Mouse (Mus musculus): Measurements from ENCODE around the gene Lims1. TPM values are rescaled to one million over a fixed set of nuclear protein-coding genes. Genes with fewer than 3 reads are reported as not detected.

Gene Lims1
- polyA plus RNA-seq, 1 experiment from 2014 or later: 143 TPM

DNA sequence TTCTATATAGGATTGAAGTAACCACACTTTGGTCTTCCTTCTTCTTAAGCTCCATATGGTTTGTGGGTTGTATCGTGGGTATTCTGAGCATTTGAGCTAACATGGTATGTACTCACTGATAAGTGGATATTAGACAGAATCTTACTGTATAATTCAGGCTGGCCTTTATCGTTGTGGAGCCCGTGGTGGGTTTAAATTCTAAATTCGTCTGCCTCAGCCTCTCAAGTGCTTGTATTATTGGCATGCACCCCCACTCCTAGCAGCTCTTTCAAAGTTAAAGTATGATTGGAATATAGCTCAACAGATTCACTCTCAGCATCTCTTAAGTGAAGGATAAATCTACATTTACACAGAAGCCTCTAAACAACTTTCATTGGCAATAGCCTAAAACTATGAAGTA lies 69.2 kb downstream of the Lims1 start:
- Histone ChIP-seq H3K4me2 (replicated peaks) (no peak overlapping the region), H3K9ac (no peak overlapping the region), H3K27ac (no peak overlapping the region), H3K27me3 (replicated peaks) (no peaks in the 10 kb centered on the region), H3K36me3 (no peaks in the 10 kb centered on the region), H3K9me3 (no peaks in the 10 kb centered on the region), H3K4me1 (replicated peaks) (peaks cover 4% of the 10 kb centered on the region; the same call in 1 of the 2 replicates), H3K4me3 (replicated peaks) (no peak overlapping the region)
- 71% methylated on average over 4 of the region's 4 CpGs for WGBS
- no peak for ATAC-seq

DNA sequence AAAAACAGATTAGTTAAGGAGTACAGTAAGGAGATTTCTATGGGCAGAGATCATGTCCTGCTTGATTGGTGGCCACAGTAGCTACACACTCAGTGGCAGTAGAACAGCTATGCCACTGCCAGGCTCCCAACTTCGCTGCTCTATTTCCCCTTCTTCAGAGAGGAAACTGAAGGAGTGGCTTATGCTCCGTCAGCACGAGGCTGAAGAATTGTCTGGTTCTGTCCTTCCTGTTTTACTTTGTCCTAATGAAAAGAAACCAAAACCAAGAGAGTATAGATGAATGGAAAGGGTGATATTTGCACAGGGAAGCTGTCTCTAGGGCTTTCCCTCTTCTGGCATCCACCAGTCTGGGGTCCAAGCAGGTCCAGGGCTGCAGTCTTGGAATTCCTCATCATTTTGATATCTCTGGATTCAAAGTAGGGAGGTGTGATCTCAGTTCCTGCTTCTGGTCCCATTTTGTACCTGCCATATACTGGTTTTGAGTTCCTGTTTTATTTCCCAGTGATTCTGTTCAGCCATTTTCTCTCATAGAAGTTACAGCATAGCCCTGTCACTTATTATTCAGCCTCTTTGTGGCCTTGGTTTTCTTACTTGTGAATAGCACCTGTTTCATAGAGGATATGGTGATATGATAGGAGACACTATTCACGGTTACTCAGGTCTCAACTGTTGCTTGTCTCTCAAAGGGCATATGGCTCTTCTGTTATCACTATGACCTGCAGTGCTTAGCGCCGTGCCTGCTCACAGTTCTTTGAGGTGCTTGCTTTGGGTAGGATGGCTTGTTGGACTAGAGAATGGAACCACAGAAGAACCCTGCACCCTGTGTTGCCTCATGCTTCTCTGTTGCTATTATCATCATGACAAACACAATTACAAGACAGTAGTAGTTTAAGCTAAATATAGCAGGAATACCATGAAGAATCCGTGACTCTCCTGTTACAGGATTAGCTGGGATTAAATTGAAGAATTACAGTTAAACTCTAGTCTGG lies 70.1 kb downstream of the Lims1 start:
- Histone ChIP-seq H3K4me2 (replicated peaks) (no peak overlapping the region), H3K4me3 (replicated peaks) (no peak overlapping the region), H3K9ac (no peak overlapping the region), H3K27me3 (replicated peaks) (no peaks in the 10 kb centered on the region), H3K27ac (no peak overlapping the region), H3K36me3 (no peaks in the 10 kb centered on the region), H3K4me1 (replicated peaks) (peaks cover 4% of the 10 kb centered on the region; the same call in 1 of the 2 replicates), H3K9me3 (no peaks in the 10 kb centered on the region)
- ATAC-seq: 0 out of 2 replicates have a peak, but pooled peaks have one; percentile 12
- WGBS: 73% methylated on average over 7 of the region's 7 CpGs

DNA sequence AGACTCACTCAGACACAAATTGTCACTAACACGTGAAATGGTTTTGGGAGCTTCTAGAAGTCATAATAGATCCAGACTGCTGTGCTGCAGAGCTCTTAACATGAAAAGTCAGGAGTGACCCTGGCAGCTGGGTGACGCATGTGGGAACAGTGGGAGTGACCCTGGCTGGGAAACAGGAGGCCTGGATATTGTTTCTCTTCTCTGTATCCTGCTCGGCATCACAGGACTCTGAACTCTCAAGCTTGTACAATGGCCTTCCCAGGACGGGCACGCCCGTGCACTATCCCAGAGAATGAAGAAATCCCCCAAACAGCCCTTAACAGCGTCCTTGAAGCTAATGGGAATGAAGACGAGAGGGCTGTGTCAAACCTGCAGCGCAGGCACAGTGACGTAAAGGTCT lies 70.9 kb downstream of the Lims1 start:
- Histone ChIP-seq H3K4me2 (replicated peaks) (no peak overlapping the region), H3K36me3 (0 out of 2 replicates have a peak, but pooled peaks cover 4% of the 10 kb centered on the region), H3K9ac (no peak overlapping the region), H3K9me3 (no peaks in the 10 kb centered on the region), H3K4me1 (replicated peaks) (peaks cover 4% of the 10 kb centered on the region; the same call in 1 of the 2 replicates), H3K27ac (0 out of 2 replicates have a peak overlapping the region, but pooled peaks have one; percentile 8), H3K27me3 (replicated peaks) (no peaks in the 10 kb centered on the region), H3K4me3 (replicated peaks) (no peak overlapping the region)
- 44% methylated on average over 10 of the region's 10 CpGs for WGBS
- ATAC-seq: peak; percentile 94

DNA sequence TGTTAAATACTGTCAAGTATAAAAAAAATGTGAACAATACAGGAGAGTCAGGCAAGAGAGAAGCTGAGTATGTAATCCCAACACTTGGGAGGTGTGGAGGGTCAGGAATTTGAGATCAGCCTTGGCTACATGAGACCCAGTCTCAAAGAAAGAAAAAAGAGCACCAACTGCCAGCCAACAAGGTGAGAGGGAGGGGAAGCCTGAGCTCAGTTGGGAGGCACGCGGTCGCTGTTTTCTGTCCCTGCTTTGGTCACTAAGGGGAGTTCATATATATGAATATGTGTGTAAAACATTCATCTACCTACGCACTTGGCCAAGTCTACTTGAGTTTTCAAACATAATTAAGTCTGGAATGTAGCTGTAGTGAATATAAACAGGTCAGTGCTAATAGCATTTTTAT lies 72.0 kb downstream of the Lims1 start:
- no peak overlapping the region for H3K4me2 ChIP-seq (replicated peaks)
- peaks cover 4% of the 10 kb centered on the region; the same call in 1 of the 2 replicates for H3K4me1 ChIP-seq (replicated peaks)

DNA sequence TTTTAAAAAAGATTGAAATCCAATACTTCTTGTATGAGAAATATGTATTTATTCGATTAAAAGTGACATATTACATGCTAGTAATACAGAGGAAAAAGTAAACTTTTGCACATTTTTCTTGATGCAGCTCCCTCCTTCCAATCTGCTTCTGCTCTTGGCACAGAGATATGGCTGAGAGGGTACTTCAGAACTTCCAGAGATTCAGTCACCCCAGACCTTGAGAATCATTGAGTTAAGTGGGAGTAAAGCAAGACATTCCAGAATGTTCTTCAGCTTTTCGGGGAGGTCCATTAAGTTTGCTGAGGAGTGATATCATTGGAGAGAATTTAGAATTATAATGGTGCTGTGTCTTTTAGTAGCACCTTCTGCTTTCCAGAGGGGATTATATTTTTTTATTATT lies 72.5 kb downstream of the Lims1 start:
- no peak for ATAC-seq
- Histone ChIP-seq H3K36me3 (0 out of 2 replicates have a peak, but pooled peaks cover 6% of the 10 kb centered on the region), H3K4me3 (replicated peaks) (no peak overlapping the region), H3K4me1 (replicated peaks) (peaks cover 4% of the 10 kb centered on the region; the same call in 1 of the 2 replicates), H3K27me3 (replicated peaks) (no peaks in the 10 kb centered on the region), H3K4me2 (replicated peaks) (no peak overlapping the region), H3K27ac (no peak overlapping the region), H3K9ac (no peak overlapping the region), H3K9me3 (no peaks in the 10 kb centered on the region)
- WGBS: 87% methylated on average over 2 of the region's 2 CpGs

More for the DNA sequence above, 72.0 kb downstream of the Lims1 start:
- Histone ChIP-seq H3K9me3 (no peaks in the 10 kb centered on the region), H3K27ac (no peak overlapping the region), H3K9ac (no peak overlapping the region), H3K36me3 (0 out of 2 replicates have a peak, but pooled peaks cover 6% of the 10 kb centered on the region), H3K27me3 (replicated peaks) (no peaks in the 10 kb centered on the region), H3K4me3 (replicated peaks) (no peak overlapping the region)
- ATAC-seq: no peak
- 85% methylated on average over 4 of the region's 4 CpGs for WGBS

DNA sequence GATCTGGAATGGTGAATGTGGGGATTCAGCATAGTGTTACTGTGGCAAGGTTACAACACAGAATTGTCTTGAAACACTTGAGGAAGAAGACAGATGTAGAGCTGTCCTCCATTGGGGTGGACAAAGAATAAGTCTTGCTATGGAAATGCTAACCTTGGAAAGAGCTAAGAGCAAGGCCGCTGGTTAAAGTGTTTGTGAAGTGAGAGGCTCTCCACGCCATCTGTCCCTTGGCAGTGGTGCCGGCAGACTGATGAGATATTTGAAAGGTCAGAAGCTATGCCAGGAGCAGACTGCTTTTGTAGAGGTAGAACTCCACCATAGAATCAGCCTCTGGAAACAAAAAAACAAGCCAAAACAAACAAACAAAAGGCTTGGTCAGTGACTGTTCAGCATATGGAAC lies 73.3 kb downstream of the Lims1 start:
- Histone ChIP-seq H3K36me3 (0 out of 2 replicates have a peak, but pooled peaks cover 6% of the 10 kb centered on the region), H3K27me3 (replicated peaks) (no peaks in the 10 kb centered on the region), H3K4me2 (replicated peaks) (no peak overlapping the region), H3K27ac (no peak overlapping the region), H3K4me3 (replicated peaks) (no peak overlapping the region), H3K9me3 (no peaks in the 10 kb centered on the region), H3K4me1 (replicated peaks) (peaks cover 4% of the 10 kb centered on the region; the same call in 1 of the 2 replicates), H3K9ac (no peak overlapping the region)
- no peak for ATAC-seq
- 85% methylated on average over 3 of the region's 3 CpGs for WGBS

- Histone ChIP-seq H3K27ac (no peak overlapping the region), H3K27me3 (replicated peaks) (no peaks in the 10 kb centered on the region), H3K4me1 (replicated peaks) (no peaks in the 10 kb centered on the region), H3K9ac (no peak overlapping the region), H3K4me3 (replicated peaks) (no peak overlapping the region), H3K9me3 (no peaks in the 10 kb centered on the region), H3K36me3 (0 out of 2 replicates have a peak, but pooled peaks cover 6% of the 10 kb centered on the region), H3K4me2 (replicated peaks) (no peak overlapping the region)
- 88% methylated on average over 8 of the region's 8 CpGs for WGBS
- ATAC-seq: no peak
These were observed 75.7 kb downstream of the Lims1 start for GRCm38 (mm10) chr10:58398941-58399340.

DNA sequence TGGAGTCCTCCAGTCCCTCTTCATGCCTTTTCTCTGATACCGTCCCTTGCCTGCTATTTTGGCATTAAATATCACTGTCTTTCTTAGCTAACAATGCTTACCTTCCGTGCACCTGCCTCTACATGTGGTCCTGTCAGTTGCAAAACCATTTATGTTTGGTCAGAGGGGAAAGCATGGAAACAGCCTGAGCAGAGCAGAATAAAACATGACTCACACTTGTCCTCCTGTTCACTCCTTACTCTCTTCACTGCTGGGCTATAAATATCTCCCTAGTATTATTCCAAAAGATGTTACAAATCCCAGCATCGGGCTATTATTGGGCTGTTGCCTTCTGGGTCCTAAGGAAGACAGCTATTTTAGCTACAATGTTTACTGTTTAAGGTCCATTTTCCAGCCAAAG lies 78.6 kb downstream of the Lims1 start:
- Histone ChIP-seq H3K4me3 (replicated peaks) (no peak overlapping the region), H3K4me1 (replicated peaks) (no peaks in the 10 kb centered on the region), H3K9me3 (no peaks in the 10 kb centered on the region), H3K4me2 (replicated peaks) (no peak overlapping the region), H3K27me3 (replicated peaks) (no peaks in the 10 kb centered on the region), H3K9ac (no peak overlapping the region), H3K27ac (no peak overlapping the region), H3K36me3 (0 out of 2 replicates have a peak, but pooled peaks cover 9% of the 10 kb centered on the region)
- 87% methylated on average over 3 of the region's 3 CpGs for WGBS
- ATAC-seq: no peak

- H3K9ac ChIP-seq: no peak overlapping the region
- no peak overlapping the region for H3K4me3 ChIP-seq (replicated peaks)
- no peaks in the 10 kb centered on the region for H3K27me3 ChIP-seq (replicated peaks)
- 0 out of 2 replicates have a peak, but pooled peaks cover 6% of the 10 kb centered on the region for H3K36me3 ChIP-seq
- no peaks in the 10 kb centered on the region for H3K4me1 ChIP-seq (replicated peaks)
- H3K9me3 ChIP-seq: no peaks in the 10 kb centered on the region
- H3K4me2 ChIP-seq (replicated peaks): no peak overlapping the region
- no peak for ATAC-seq
- WGBS: 81% methylated on average over 6 of the region's 6 CpGs
- 0 out of 2 replicates have a peak overlapping the region, but pooled peaks have one; percentile 9 for H3K27ac ChIP-seq
These were observed 81.4 kb downstream of the Lims1 start for GRCm38 (mm10) chr10:58404639-58405038.

GRCm38 (mm10) chr10:58405285-58405948 lies 82.2 kb downstream of the Lims1 start:
- no peaks in the 10 kb centered on the region for H3K4me1 ChIP-seq (replicated peaks)
- no peak overlapping the region for H3K4me3 ChIP-seq (replicated peaks)
- 0 out of 2 replicates have a peak overlapping the region, but pooled peaks have one; percentile 23 for H3K27ac ChIP-seq
- WGBS: 66% methylated on average over 4 of the region's 4 CpGs
- no peaks in the 10 kb centered on the region for H3K9me3 ChIP-seq
- peaks cover 9% of the 10 kb centered on the region; the same call in 1 of the 2 replicates for H3K36me3 ChIP-seq
- ATAC-seq: peak; percentile 76
- H3K27me3 ChIP-seq (replicated peaks): no peaks in the 10 kb centered on the region
- H3K4me2 ChIP-seq (replicated peaks): no peak overlapping the region
- no peak overlapping the region for H3K9ac ChIP-seq

DNA sequence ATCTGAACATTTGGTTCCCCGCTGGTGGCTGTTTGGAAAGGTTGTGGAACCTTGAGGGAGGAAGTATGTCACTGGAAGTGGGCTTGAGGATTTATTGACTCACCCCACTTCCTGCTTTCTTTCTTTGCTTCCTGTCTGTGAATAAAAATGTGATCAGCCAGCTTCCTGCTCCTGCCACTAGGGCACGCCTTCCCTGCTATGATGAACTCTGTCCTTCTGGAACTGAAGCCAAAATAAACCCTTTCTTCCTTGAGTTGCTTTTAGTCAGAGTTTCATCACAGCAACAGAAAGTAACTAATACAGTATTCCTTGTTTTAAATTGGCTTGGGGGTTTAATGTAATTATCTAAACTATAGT lies 82.7 kb downstream of the Lims1 start:
- Histone ChIP-seq H3K9ac (no peak overlapping the region), H3K27ac (0 out of 2 replicates have a peak overlapping the region, but pooled peaks have one; percentile 23), H3K4me3 (replicated peaks) (no peak overlapping the region), H3K27me3 (replicated peaks) (no peaks in the 10 kb centered on the region), H3K36me3 (peaks cover 11% of the 10 kb centered on the region; the same call in 1 of the 2 replicates), H3K9me3 (no peaks in the 10 kb centered on the region), H3K4me2 (replicated peaks) (no peak overlapping the region), H3K4me1 (replicated peaks) (no peaks in the 10 kb centered on the region)
- 76% methylated on average over 2 of the region's 2 CpGs for WGBS
- ATAC-seq: peak; percentile 30; the same call in 1 of the 2 replicates

DNA sequence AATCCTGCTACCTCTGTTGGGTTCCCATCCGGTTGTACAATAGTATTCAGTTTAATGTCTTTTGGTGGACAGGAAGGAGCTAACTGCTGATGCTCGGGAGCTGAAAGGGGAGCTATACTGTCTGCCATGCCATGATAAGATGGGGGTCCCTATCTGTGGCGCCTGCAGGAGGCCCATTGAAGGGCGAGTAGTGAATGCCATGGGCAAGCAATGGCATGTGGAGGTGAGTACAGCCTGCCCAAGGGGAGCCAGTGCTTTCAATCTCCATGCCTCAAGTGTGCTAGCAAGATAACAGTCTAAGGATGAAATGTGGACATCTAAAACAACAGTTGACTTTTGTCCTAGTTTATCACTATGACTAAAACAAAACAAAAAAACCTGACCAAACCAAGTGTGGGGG lies 89.1 kb downstream of the Lims1 start:
- H3K27me3 ChIP-seq (replicated peaks): no peaks in the 10 kb centered on the region
- H3K36me3 ChIP-seq: peaks cover 17% of the 10 kb centered on the region; the same call in 1 of the 2 replicates
- no peak overlapping the region for H3K9ac ChIP-seq
- H3K4me3 ChIP-seq (replicated peaks): no peak overlapping the region
- H3K27ac ChIP-seq: no peak overlapping the region
- WGBS: 94% methylated on average over 4 of the region's 4 CpGs
- no peaks in the 10 kb centered on the region for H3K4me1 ChIP-seq (replicated peaks)
- no peaks in the 10 kb centered on the region for H3K9me3 ChIP-seq
- no peak for ATAC-seq
- no peak overlapping the region for H3K4me2 ChIP-seq (replicated peaks)

All from intestine, embryonic 15.5 days (tissue).